Mouse (Mus musculus) stomach, embryonic 14.5 days (tissue): ENCODE measurements around the gene Ide. TPM values are rescaled to one million over a fixed set of nuclear protein-coding genes. Genes with fewer than 3 reads are reported as not detected.

Experiments
- ATAC-seq: fragments of 200-750 bp; cut with Nextera tagmentation; 2 replicates; pipeline ENCODE4 v1.8.0; 2017; ENCODE audit warnings: low read depth, moderate TSS enrichment; ENCODE audit not compliant: insufficient number of reproducible peaks, insufficient read depth, low FRiP score
- H3K27ac ChIP-seq: fragments of 300-500 bp; sonication (generic); 2 replicates; pipeline ENCODE4 v1.5.1; 2014; ENCODE audit warnings: mild to moderate bottlenecking, low read length, moderate library complexity, mixed read lengths
- H3K27me3 ChIP-seq: fragments of 300-500 bp; sonication (generic); 2 replicates; pipeline ENCODE4 v1.6.1; 2014; ENCODE audit warnings: low read length, control low read depth, mixed read lengths; ENCODE audit not compliant: control insufficient read depth, insufficient read depth
- H3K36me3 ChIP-seq: fragments of 300-500 bp; sonication (generic); 2 replicates; pipeline ENCODE4 v1.6.1; 2014; ENCODE audit warnings: mild to moderate bottlenecking, control low read depth, low read length, moderate library complexity, mixed read lengths; ENCODE audit not compliant: control insufficient read depth, insufficient read depth
- H3K4me1 ChIP-seq: fragments of 300-500 bp; sonication (generic); 2 replicates; pipeline ENCODE4 v1.6.1; 2014; ENCODE audit warnings: low read length, control low read depth, mixed read lengths; ENCODE audit not compliant: control insufficient read depth, insufficient read depth
- H3K4me2 ChIP-seq: fragments of 300-500 bp; sonication (generic); replicated peaks from 2 replicates; pipeline ENCODE4 v1.6.1; 2014; ENCODE audit warnings: low read depth, low read length, control low read depth
- H3K4me3 ChIP-seq: fragments of 300-500 bp; sonication (generic); 2 replicates; pipeline ENCODE4 v1.5.1; 2014; ENCODE audit warnings: low read depth, low read length, control low read depth
- H3K9ac ChIP-seq: fragments of 300-500 bp; sonication (generic); replicated peaks from 2 replicates; pipeline ENCODE4 v1.6.1; 2014; ENCODE audit warnings: low read depth, mild to moderate bottlenecking, control low read depth, low read length, moderate library complexity, mixed read lengths
- H3K9me3 ChIP-seq: fragments of 300-500 bp; sonication (generic); 2 replicates; pipeline ENCODE4 v1.6.1; 2016; ENCODE audit warnings: low read depth, low read length, control low read depth; ENCODE audit not compliant: control insufficient read depth
- WGBS: fragments of 180-500 bp; shearing (Covaris S2); extraction: QIAGEN DNeasy Blood & Tissue Kit; methylation state at CpG from one replicate; pipeline ENCODE4 v1.1.7; 2014; 5-methylcytosine and 5-hydroxymethylcytosine counted together
- polyA plus RNA-seq: library from polyadenylated mRNA; unstranded; fragments of >200 nt; fragmentation: Nextera tagmentation; extraction: Ambion mirVana; gene quantifications from 2 replicates; pipeline ENCODE4 v1.2.1, GENCODE M21; 2014

Gene Ide
- polyA plus RNA-seq, 1 experiment from 2014 or later, result 49.0 TPM

GRCm38 (mm10) chr19:37248199-37248598 is 89.5 kb downstream of the Ide start:
- WGBS, result 79% methylated on average over 3 of the region's 3 CpGs

DNA sequence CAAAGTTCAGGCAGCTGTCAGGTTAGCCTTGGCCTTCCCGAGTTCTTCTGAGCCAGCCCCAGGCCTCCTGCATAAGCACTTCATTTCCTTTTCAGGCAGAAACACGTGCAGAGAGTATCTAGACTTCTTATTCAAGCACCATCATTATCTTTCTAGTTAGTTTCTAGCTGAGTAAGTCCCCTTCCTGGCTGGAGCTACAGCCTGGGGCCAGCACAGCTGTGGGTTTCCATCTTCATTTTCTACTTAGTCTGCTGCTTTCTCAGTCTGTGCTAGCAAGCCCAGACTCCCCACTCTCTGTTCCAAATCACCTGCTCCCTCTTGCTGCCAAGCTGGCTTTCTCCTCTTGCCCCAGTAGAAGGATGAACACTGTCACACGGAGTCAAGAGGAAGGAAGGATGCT is 90.8 kb downstream of the Ide start:
- Histone ChIP-seq H3K27me3 (no peaks in the 10 kb centered on the region), H3K4me2 (no peak overlapping the region), H3K9ac (no peak overlapping the region), H3K36me3 (no peaks in the 10 kb centered on the region), H3K4me3 (no peak overlapping the region), H3K9me3 (no peaks in the 10 kb centered on the region), H3K4me1 (no peaks in the 10 kb centered on the region), H3K27ac (no peak overlapping the region)
- WGBS, result 32% methylated on average over 3 of the region's 3 CpGs
- no peak for ATAC-seq

More at GRCm38 (mm10) chr19:37248199-37248598, 89.5 kb downstream of the Ide start:
- no peak for ATAC-seq
- Histone ChIP-seq H3K4me2 (no peak overlapping the region), H3K9me3 (no peaks in the 10 kb centered on the region), H3K27me3 (no peaks in the 10 kb centered on the region), H3K9ac (no peak overlapping the region), H3K4me1 (no peaks in the 10 kb centered on the region), H3K4me3 (no peak overlapping the region), H3K36me3 (no peaks in the 10 kb centered on the region), H3K27ac (no peak overlapping the region)

GRCm38 (mm10) chr19:37242707-37243106 is 94.9 kb downstream of the Ide start:
- WGBS, result 31% methylated on average over 2 of the region's 2 CpGs
- H3K27me3 ChIP-seq, result no peaks in the 10 kb centered on the region

GRCm38 (mm10) chr19:37241201-37241600 is 96.5 kb downstream of the Ide start:
- Histone ChIP-seq H3K27me3 (no peaks in the 10 kb centered on the region), H3K4me1 (no peaks in the 10 kb centered on the region), H3K4me2 (no peak overlapping the region), H3K9ac (no peak overlapping the region), H3K27ac (no peak overlapping the region), H3K36me3 (no peaks in the 10 kb centered on the region), H3K4me3 (no peak overlapping the region), H3K9me3 (no peaks in the 10 kb centered on the region)
- 71% methylated on average over 5 of the region's 5 CpGs for WGBS
- ATAC-seq, result no peak

More at GRCm38 (mm10) chr19:37242707-37243106, 94.9 kb downstream of the Ide start:
- H3K27ac ChIP-seq, result no peak overlapping the region
- H3K36me3 ChIP-seq, result no peaks in the 10 kb centered on the region
- H3K9ac ChIP-seq, result no peak overlapping the region
- H3K4me2 ChIP-seq, result no peak overlapping the region
- no peaks in the 10 kb centered on the region for H3K4me1 ChIP-seq
- no peaks in the 10 kb centered on the region for H3K9me3 ChIP-seq
- no peak for ATAC-seq
- no peak overlapping the region for H3K4me3 ChIP-seq

DNA sequence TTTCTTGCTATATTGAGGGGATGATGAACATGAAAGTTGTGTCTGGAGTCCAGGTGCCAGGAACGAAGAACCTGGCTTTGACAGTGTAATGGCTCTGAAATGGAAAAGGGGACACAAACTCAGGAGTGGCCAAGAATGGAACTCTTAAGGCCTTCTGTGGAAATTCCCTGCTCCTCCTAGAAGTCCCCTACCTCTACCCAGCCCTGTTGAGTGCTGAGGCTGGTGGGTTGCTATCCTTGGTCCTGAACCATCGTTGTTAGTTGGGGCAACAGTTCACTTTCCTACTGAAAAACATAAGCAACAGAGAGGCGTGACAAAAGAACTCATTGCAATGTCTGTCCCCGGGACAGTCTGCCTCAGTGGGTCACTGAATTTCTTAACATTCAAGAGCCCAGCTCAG is 98.6 kb downstream of the Ide start:
- H3K4me2 ChIP-seq, result no peak overlapping the region
- H3K4me1 ChIP-seq, result no peaks in the 10 kb centered on the region
- no peak overlapping the region for H3K9ac ChIP-seq
- H3K27me3 ChIP-seq, result peaks cover 11% of the 10 kb centered on the region; the same call in 1 of the 2 replicates
- H3K36me3 ChIP-seq, result no peaks in the 10 kb centered on the region
- 15% methylated on average over 4 of the region's 4 CpGs for WGBS
- no peak overlapping the region for H3K4me3 ChIP-seq
- H3K27ac ChIP-seq, result no peak overlapping the region
- ATAC-seq, result no peak
- H3K9me3 ChIP-seq, result no peaks in the 10 kb centered on the region

- no peak for ATAC-seq
- Histone ChIP-seq H3K9me3 (no peaks in the 10 kb centered on the region), H3K9ac (no peak overlapping the region), H3K4me3 (no peak overlapping the region), H3K4me1 (no peaks in the 10 kb centered on the region), H3K4me2 (no peak overlapping the region), H3K27ac (no peak overlapping the region), H3K36me3 (no peaks in the 10 kb centered on the region), H3K27me3 (peaks cover 14% of the 10 kb centered on the region; the same call in 1 of the 2 replicates)
- 10% methylated on average over 7 of the region's 7 CpGs for WGBS
Measured at GRCm38 (mm10) chr19:37238651-37239050, 99.0 kb downstream of the Ide start.

DNA sequence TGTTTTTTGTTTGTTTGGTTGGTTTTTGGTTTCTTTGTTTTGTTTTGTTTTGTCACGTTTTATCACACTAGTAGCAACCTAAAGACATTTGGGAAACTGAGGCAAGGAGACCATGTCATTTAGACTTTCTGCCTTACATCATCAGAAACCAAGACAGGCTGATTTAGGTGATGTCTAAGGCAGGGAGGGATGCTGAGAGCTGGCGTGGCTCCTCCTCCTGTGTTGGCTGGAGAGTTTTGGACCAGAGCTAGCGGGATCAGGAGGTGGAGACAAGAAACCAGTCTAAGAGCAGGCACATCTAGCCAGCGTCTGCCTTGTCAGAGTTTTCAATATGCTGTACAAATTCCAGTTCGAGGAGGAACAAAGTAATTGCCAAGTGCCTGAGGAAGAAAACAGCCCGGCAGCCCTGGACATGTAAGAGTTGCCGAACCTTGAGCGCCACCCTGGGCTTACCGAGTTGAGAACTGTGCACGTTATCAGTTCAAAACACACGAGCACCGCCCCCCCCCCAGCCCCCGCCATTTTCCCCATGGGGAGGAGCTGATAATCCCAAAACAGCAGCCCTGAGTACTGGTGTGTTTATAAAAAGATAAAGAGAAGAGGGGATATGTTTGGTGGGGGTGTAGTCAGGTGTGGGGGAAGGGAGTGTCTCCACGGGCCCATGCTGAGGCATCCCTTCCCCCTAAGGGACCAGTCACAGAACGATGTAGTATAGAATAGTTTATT is 99.8 kb downstream of the Ide start:
- Histone ChIP-seq H3K27me3 (peaks cover 19% of the 10 kb centered on the region; the same call in 1 of the 2 replicates), H3K4me2 (0 out of 2 replicates have a peak overlapping the region, but pooled peaks have one; percentile 12), H3K9ac (no peak overlapping the region), H3K4me1 (no peaks in the 10 kb centered on the region), H3K36me3 (no peaks in the 10 kb centered on the region), H3K4me3 (no peak overlapping the region), H3K27ac (no peak overlapping the region), H3K9me3 (no peaks in the 10 kb centered on the region)
- 11% methylated on average over 15 of the region's 15 CpGs for WGBS
- peak; percentile 62; the same call in 1 of the 2 replicates for ATAC-seq

- no peak for ATAC-seq
Measured at GRCm38 (mm10) chr19:37237306-37237705, 100.3 kb downstream of the Ide start.

More at GRCm38 (mm10) chr19:37237306-37237705, 100.3 kb downstream of the Ide start:
- Histone ChIP-seq H3K36me3 (no peaks in the 10 kb centered on the region), H3K27ac (no peak overlapping the region), H3K4me1 (no peaks in the 10 kb centered on the region), H3K27me3 (peaks cover 22% of the 10 kb centered on the region; the same call in 1 of the 2 replicates), H3K9ac (no peak overlapping the region), H3K9me3 (no peaks in the 10 kb centered on the region), H3K4me2 (no peak overlapping the region), H3K4me3 (no peak overlapping the region)
- WGBS, result 55% methylated on average over 5 of the region's 5 CpGs
